Mouse (Mus musculus) midbrain, embryonic 15.5 days (tissue): ENCODE measurements around the gene Rev3l. TPM values are rescaled to one million over a fixed set of nuclear protein-coding genes. Genes with fewer than 3 reads are reported as not detected.
"Not testable (repeated sequence)": the region's sequence is repeated elsewhere in the genome, so short reads cannot be mapped to it uniquely, and the experiment has no call there.

Source experiments
- ATAC-seq: fragments of 200-750 bp; cut with Nextera tagmentation; replicated peaks from 2 replicates; pipeline ENCODE4 v1.8.0; 2017; ENCODE audit warnings: moderate TSS enrichment
- H3K27ac ChIP-seq: fragments of 300-500 bp; sonication (generic); 2 replicates; pipeline ENCODE4 v1.5.1; 2015; ENCODE audit warnings: mild to moderate bottlenecking, inconsistent platforms
- H3K27me3 ChIP-seq: fragments of 300-500 bp; sonication (generic); replicated peaks from 2 replicates; pipeline ENCODE4 v1.6.1; 2015; ENCODE audit warnings: inconsistent platforms
- H3K36me3 ChIP-seq: fragments of 300-500 bp; sonication (generic); replicated peaks from 2 replicates; pipeline ENCODE4 v1.6.1; 2015; ENCODE audit warnings: inconsistent platforms
- H3K4me1 ChIP-seq: fragments of 300-500 bp; sonication (generic); 2 replicates; pipeline ENCODE4 v1.6.1; 2015; ENCODE audit warnings: inconsistent platforms
- H3K4me2 ChIP-seq: fragments of 300-500 bp; sonication (generic); 2 replicates; pipeline ENCODE4 v1.6.1; 2015; ENCODE audit warnings: inconsistent platforms, mild to moderate bottlenecking, moderate library complexity
- H3K4me3 ChIP-seq: fragments of 300-500 bp; sonication (generic); 2 replicates; pipeline ENCODE4 v1.5.1; 2015; ENCODE audit warnings: mild to moderate bottlenecking, inconsistent platforms
- H3K9ac ChIP-seq: fragments of 300-500 bp; sonication (generic); 2 replicates; pipeline ENCODE4 v1.6.1; 2015; ENCODE audit warnings: mild to moderate bottlenecking, inconsistent platforms
- H3K9me3 ChIP-seq: fragments of 300-500 bp; sonication (generic); 2 replicates; pipeline ENCODE4 v1.6.1; 2016; ENCODE audit warnings: inconsistent platforms
- WGBS: fragments of 180-500 bp; shearing (Covaris S2); methylation state at CpG from one replicate; pipeline ENCODE4 v1.1.7; 2015; ENCODE audit warnings: mixed read lengths; 5-methylcytosine and 5-hydroxymethylcytosine counted together
- polyA plus RNA-seq: library from polyadenylated mRNA; unstranded; fragments of >200 nt; fragmentation: Nextera tagmentation; extraction: Ambion mirVana; gene quantifications from 2 replicates; pipeline ENCODE4 v1.2.1, GENCODE M21; 2015

Gene Rev3l
- polyA plus RNA-seq, 1 experiment from 2014 or later, result 43.6 TPM

GRCm38 (mm10) chr10:39842621-39843020, 110.7 kb downstream of the Rev3l start:
- 91% methylated on average over 1 of the region's 1 CpGs for WGBS
- Histone ChIP-seq H3K4me2 (no peak overlapping the region), H3K4me1 (no peaks in the 10 kb centered on the region), H3K9ac (no peak overlapping the region), H3K27ac (no peak overlapping the region), H3K36me3 (peaks cover 28% of the 10 kb centered on the region), H3K27me3 (no peaks in the 10 kb centered on the region), H3K4me3 (no peak overlapping the region), H3K9me3 (no peaks in the 10 kb centered on the region)
- ATAC-seq, result no peak

DNA sequence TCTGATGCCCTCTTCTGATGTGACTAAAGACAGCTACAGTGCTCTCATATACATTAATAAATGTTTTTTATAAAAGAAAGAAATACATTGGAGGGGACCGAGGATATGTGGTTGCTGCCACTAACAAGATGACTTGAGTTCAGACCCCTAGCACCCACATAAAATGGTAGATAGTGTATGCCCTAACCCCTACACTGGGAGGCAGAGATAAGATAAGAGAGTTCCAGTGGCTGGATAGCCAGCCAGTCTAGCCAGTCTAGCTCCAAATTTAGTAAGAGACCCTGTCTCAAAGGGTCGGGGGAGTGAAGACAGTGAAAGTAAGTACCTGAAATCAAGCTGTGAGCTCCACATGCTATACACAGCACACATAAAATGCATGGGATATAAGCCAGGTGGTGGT, 133.6 kb downstream of the Rev3l start:
- 92% methylated on average over 2 of the region's 2 CpGs for WGBS
- Histone ChIP-seq H3K4me1 (no peaks in the 10 kb centered on the region), H3K27me3 (no peaks in the 10 kb centered on the region), H3K4me2 (no peak overlapping the region), H3K9ac (no peak overlapping the region), H3K36me3 (peaks cover 36% of the 10 kb centered on the region), H3K27ac (no peak overlapping the region), H3K9me3 (no peaks in the 10 kb centered on the region), H3K4me3 (no peak overlapping the region)
- no peak for ATAC-seq

- Histone ChIP-seq H3K27me3 (no peaks in the 10 kb centered on the region), H3K4me1 (no peaks in the 10 kb centered on the region), H3K9ac (no peak overlapping the region), H3K4me3 (no peak overlapping the region), H3K4me2 (no peak overlapping the region), H3K27ac (no peak overlapping the region), H3K9me3 (no peaks in the 10 kb centered on the region), H3K36me3 (no peaks in the 10 kb centered on the region)
- WGBS, result 86% methylated on average over 3 of the region's 3 CpGs
- ATAC-seq, result no peak
These were observed 156.7 kb downstream of the Rev3l start for GRCm38 (mm10) chr10:39888621-39889020.

- 75% methylated on average over 11 of the region's 11 CpGs for WGBS
- H3K9me3 ChIP-seq, result no peaks in the 10 kb centered on the region
These were observed 162.1 kb downstream of the Rev3l start for GRCm38 (mm10) chr10:39893702-39894697.

DNA sequence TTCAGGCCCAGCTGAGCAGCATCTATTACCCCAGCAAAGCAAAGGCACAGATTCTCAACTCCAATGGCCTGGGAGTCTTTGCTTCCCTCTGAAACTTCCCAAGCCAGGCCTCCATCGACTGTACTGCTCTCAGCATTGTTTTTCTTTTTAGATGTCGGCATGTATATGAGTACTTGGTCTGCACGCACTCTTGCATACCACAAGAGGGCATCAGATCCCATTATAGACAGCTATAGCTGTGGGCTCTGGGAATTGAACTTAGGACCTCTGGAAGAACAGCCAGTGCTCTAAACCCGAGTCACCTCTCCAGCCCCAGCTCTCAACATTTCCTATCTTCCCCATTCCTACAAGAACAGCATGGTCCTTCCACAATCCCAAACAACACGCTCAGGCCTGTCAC, 164.6 kb downstream of the Rev3l start:
- H3K4me1 ChIP-seq, result peaks cover 16% of the 10 kb centered on the region
- no peaks in the 10 kb centered on the region for H3K27me3 ChIP-seq
- no peak overlapping the region for H3K4me2 ChIP-seq
- no peak overlapping the region for H3K9ac ChIP-seq
- no peaks in the 10 kb centered on the region for H3K9me3 ChIP-seq
- no peak for ATAC-seq
- H3K36me3 ChIP-seq, result no peaks in the 10 kb centered on the region
- no peak overlapping the region for H3K4me3 ChIP-seq
- WGBS, result 82% methylated on average over 5 of the region's 5 CpGs
- H3K27ac ChIP-seq, result no peak overlapping the region

More at GRCm38 (mm10) chr10:39893702-39894697, 162.1 kb downstream of the Rev3l start:
- H3K27me3 ChIP-seq, result no peaks in the 10 kb centered on the region
- H3K36me3 ChIP-seq, result no peaks in the 10 kb centered on the region
- no peak overlapping the region for H3K4me3 ChIP-seq
- H3K27ac ChIP-seq, result no peak overlapping the region
- H3K4me2 ChIP-seq, result no peak overlapping the region
- no peak overlapping the region for H3K9ac ChIP-seq
- H3K4me1 ChIP-seq, result peaks cover 9% of the 10 kb centered on the region
- ATAC-seq, result no peak

- H3K36me3 ChIP-seq, result no peaks in the 10 kb centered on the region
- H3K4me2 ChIP-seq, result peak within 1 kb of the TSS; percentile 77
- H3K27ac ChIP-seq, result peak within 1 kb of the TSS; percentile 86
- WGBS, result under 1% methylated on average over 41 of the region's 41 CpGs
- peak within 1 kb of the TSS; percentile 79 for H3K4me3 ChIP-seq
- no peaks in the 10 kb centered on the region for H3K27me3 ChIP-seq
- peak within 1 kb of the TSS; percentile 86 for H3K9ac ChIP-seq
- ATAC-seq, result peak; percentile 99
- H3K9me3 ChIP-seq, result no peaks in the 10 kb centered on the region
- H3K4me1 ChIP-seq, result peaks cover 16% of the 10 kb centered on the region
These were observed 167.0 kb downstream of the Rev3l start, which contains the start of gene Mfsd4b4 for GRCm38 (mm10) chr10:39898874-39899371. Mfsd4b4 (minus strand) TSS chr10:39899238.

- Histone ChIP-seq H3K27ac (no peak overlapping the region), H3K36me3 (no peaks in the 10 kb centered on the region), H3K9me3 (no peaks in the 10 kb centered on the region), H3K4me2 (no peak overlapping the region), H3K4me1 (0 out of 2 replicates have a peak, but pooled peaks cover 6% of the 10 kb centered on the region), H3K27me3 (no peaks in the 10 kb centered on the region), H3K9ac (no peak overlapping the region), H3K4me3 (no peak overlapping the region)
- no peak for ATAC-seq
- WGBS, result 77% methylated on average over 3 of the region's 3 CpGs
These were observed 172.3 kb downstream of the Rev3l start for GRCm38 (mm10) chr10:39904191-39904590.

GRCm38 (mm10) chr10:39906799-39907658, 175.1 kb downstream of the Rev3l start:
- H3K27ac ChIP-seq, result no peak overlapping the region
- ATAC-seq, result no peak
- no peaks in the 10 kb centered on the region for H3K4me1 ChIP-seq
- no peaks in the 10 kb centered on the region for H3K9me3 ChIP-seq
- 81% methylated on average over 10 of the region's 10 CpGs for WGBS
- H3K36me3 ChIP-seq, result no peaks in the 10 kb centered on the region
- no peak overlapping the region for H3K9ac ChIP-seq
- H3K4me3 ChIP-seq, result no peak overlapping the region
- no peaks in the 10 kb centered on the region for H3K27me3 ChIP-seq
- no peak overlapping the region for H3K4me2 ChIP-seq

DNA sequence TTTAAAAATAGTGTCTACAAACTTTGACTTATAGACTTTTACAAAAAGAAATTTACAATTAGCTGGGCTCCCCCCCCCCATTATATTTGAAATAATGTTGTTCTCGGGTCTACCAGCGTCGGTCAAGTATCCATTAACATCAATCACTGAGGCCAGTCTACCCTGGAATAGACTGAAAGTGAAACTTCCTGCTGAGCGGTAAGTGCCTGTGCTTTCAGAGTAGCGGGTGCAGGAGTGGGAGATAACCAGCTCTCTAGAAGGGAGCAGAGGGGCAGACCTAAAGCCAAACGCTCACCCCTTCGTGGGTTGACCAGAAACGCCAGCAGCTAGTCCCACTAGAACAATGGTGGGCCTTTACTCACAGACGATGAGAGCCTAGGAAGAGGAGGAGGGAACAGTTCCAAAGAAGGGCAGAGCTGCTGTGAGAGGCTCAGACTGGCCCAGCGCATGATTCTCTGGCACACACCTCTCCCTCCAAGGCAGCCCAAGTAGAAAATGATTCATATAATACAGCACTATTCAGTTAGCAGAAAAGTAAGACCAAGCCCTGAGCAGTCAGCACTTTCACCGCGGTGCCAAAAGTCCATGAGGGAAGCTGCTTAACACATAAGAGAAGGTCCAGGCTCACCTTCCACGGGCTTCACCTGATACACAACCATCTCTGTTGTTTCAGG, 177.0 kb downstream of the Rev3l start:
- H3K36me3 ChIP-seq, result no peaks in the 10 kb centered on the region
- ATAC-seq, result no peak
- no peak overlapping the region for H3K4me2 ChIP-seq
- H3K4me3 ChIP-seq, result no peak overlapping the region
- H3K9ac ChIP-seq, result no peak overlapping the region
- no peak overlapping the region for H3K27ac ChIP-seq
- 76% methylated on average over 13 of the region's 13 CpGs for WGBS
- H3K27me3 ChIP-seq, result no peaks in the 10 kb centered on the region
- no peaks in the 10 kb centered on the region for H3K4me1 ChIP-seq
- no peaks in the 10 kb centered on the region for H3K9me3 ChIP-seq

DNA sequence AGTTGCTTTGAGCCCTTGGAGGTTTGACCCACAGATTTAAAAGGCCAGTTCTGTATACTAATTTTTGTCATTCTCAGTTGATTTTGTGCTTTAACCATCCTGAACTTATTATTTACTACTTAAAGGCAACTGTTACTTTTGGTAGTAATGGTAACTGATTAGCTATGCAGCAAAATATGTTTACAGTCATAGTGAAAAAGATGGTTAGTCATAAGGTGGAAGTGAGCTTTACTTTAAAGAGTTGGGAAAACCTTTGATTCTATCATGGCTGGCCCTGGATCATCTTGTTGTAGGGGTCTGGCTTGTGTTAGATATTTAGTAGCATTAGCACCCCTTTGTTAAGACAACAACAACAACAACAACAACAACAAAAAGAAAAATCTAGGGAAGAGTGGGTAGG, 180.7 kb downstream of the Rev3l start:
- no peaks in the 10 kb centered on the region for H3K36me3 ChIP-seq
- no peak overlapping the region for H3K9ac ChIP-seq
- H3K9me3 ChIP-seq, result no peaks in the 10 kb centered on the region
- no peak overlapping the region for H3K27ac ChIP-seq
- H3K4me1 ChIP-seq, result no peaks in the 10 kb centered on the region
- no peak overlapping the region for H3K4me2 ChIP-seq
- ATAC-seq, result no peak
- no peaks in the 10 kb centered on the region for H3K27me3 ChIP-seq
- no peak overlapping the region for H3K4me3 ChIP-seq

DNA sequence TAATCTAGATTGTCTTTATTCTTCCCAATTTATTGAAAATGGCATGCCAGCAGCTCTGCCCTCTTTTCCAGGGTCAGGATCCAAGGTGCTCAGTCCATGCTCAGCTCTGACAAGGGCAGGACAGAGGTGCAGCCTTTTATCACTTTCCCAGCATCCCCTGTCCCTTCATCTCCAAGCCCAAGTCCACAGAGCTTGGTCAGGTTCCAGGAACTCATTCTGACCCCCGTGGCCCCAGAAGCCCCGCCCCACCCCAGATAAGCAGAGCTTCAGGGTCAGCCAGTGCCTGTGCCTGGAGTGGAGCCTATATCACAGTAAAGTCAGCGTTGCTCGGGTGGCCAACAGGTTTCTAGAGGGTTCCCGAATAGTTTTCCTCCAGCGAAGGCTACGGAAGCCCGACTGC, 192.6 kb downstream of the Rev3l start:
- peaks cover 12% of the 10 kb centered on the region for H3K27me3 ChIP-seq
- WGBS, result 78% methylated on average over 8 of the region's 8 CpGs
- ATAC-seq, result not testable (repeated sequence)

More for the DNA sequence above, 192.6 kb downstream of the Rev3l start:
- H3K27ac ChIP-seq, H3K4me3 ChIP-seq, H3K9me3 ChIP-seq, H3K9ac ChIP-seq, H3K4me2 ChIP-seq, H3K4me1 ChIP-seq, H3K36me3 ChIP-seq: not testable (repeated sequence)
